Mouse (Mus musculus) cortical plate, adult 2 months (tissue): ENCODE measurements at regions not wholly inside any gene's neighbourhood (a gene's known extent, or its start where the extent isn't known, plus 50 kb on each side); places are given as distances from the start of the nearest gene placed in this dataset.

Source experiments
- H3K27ac ChIP-seq: fragments of 200-500 bp; 2 replicates; pipeline ENCODE4 v1.5.1; 2012; ENCODE audit warnings: low read length, control low read depth, inconsistent platforms; ENCODE audit not compliant: insufficient read depth
- H3K4me1 ChIP-seq: fragments of 200-500 bp; 2 replicates; pipeline ENCODE4 v1.6.1; 2011; ENCODE audit warnings: low read length; ENCODE audit not compliant: control insufficient read depth, insufficient read depth
- H3K4me3 ChIP-seq: fragments of 200-500 bp; 2 replicates; pipeline ENCODE4 v1.5.1; 2011; ENCODE audit warnings: mild to moderate bottlenecking, low read length, control low read depth; ENCODE audit not compliant: insufficient read depth
- CTCF ChIP-seq: fragments of 200-500 bp; IDR thresholded peaks from 2 replicates; pipeline ENCODE4 v1.5.1; 2011; ENCODE audit warnings: mild to moderate bottlenecking, control low read depth, low read length; ENCODE audit not compliant: insufficient read depth; ENCODE audit errors: extremely low read depth
- POLR2A ChIP-seq: fragments of 200-500 bp; IDR thresholded peaks from 2 replicates; pipeline ENCODE4 v1.6.1; 2011; ENCODE audit warnings: mild to moderate bottlenecking, low read length, control low read depth; ENCODE audit not compliant: insufficient read depth; ENCODE audit errors: extremely low read depth

DNA sequence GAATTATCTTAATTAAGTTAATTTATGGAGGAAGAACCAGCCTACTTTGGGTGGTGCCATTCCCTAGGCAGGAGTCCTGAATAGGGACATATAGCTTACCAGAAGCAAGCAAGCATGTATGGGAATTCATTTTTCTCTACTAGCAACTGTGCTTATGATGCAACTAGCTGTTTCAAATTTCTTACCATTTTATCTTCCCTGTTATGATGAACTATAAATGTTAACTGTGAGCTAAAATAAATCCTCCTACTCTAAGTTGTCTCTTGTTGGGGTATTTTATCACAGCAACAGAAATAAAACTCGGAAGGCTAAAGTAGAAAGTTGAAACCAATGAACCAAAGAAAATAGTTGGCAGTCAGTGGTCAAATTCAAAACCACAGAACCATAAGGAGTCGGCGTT, 373.5 kb upstream of the Tnp1 start:
- H3K27ac ChIP-seq = no peak overlapping the region
- TF ChIP-seq POLR2A (no peak), CTCF (no peak)
- no peak overlapping the region for H3K4me3 ChIP-seq
- peaks cover 1% of the 10 kb centered on the region; the same call in 1 of the 2 replicates for H3K4me1 ChIP-seq

DNA sequence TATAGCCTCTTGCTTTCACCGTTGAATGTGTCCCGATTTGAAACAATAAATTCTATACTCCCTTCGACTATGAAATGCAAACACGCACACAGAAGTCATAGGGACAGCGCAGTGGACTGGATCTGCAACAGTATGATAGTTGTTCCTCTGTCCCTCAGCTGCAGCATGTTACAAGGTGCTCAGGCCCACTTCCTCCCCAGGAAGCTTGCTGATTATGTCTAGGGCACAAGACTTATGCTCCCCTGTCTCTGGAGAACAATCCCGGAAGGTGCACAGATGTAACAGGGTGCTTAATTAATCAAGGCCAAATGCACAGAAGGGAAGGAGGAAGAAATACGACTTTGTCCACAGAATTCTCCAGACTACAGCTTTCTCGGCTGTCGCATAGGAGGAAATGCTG, 365.9 kb upstream of the Tnp1 start:
- TF ChIP-seq CTCF = no peak
- no peak for TF ChIP-seq POLR2A
- H3K4me1 ChIP-seq = no peaks in the 10 kb centered on the region
- no peak overlapping the region for H3K4me3 ChIP-seq
- no peak overlapping the region for H3K27ac ChIP-seq

- TF ChIP-seq CTCF (no peak), POLR2A (no peak)
- H3K4me3 ChIP-seq = no peak overlapping the region
- no peaks in the 10 kb centered on the region for H3K4me1 ChIP-seq
- H3K27ac ChIP-seq = no peak overlapping the region
Measured at GRCm38 (mm10) chr1:73374531-73375375, 359.0 kb upstream of the Tnp1 start.

GRCm38 (mm10) chr1:73368222-73368621, 352.5 kb upstream of the Tnp1 start:
- Histone ChIP-seq H3K4me3 (no peak overlapping the region), H3K4me1 (no peaks in the 10 kb centered on the region; the same call in 1 of the 2 replicates), H3K27ac (no peak overlapping the region)
- TF ChIP-seq CTCF = no peak
- TF ChIP-seq POLR2A = no peak

- no peak overlapping the region for H3K27ac ChIP-seq
- no peak for TF ChIP-seq POLR2A
- no peak for TF ChIP-seq CTCF
- no peaks in the 10 kb centered on the region; the same call in 1 of the 2 replicates for H3K4me1 ChIP-seq
- H3K4me3 ChIP-seq = no peak overlapping the region
Measured at GRCm38 (mm10) chr1:73365842-73366241, 350.1 kb upstream of the Tnp1 start.

- no peak overlapping the region for H3K27ac ChIP-seq
- H3K4me1 ChIP-seq = no peaks in the 10 kb centered on the region; the same call in 1 of the 2 replicates
- TF ChIP-seq CTCF (no peak), POLR2A (no peak)
- H3K4me3 ChIP-seq = no peak overlapping the region
Measured at GRCm38 (mm10) chr1:73364300-73364683, 348.6 kb upstream of the Tnp1 start.

GRCm38 (mm10) chr1:73363549-73364299, 348.0 kb upstream of the Tnp1 start:
- Histone ChIP-seq H3K27ac (no peak overlapping the region), H3K4me1 (no peaks in the 10 kb centered on the region; the same call in 1 of the 2 replicates), H3K4me3 (no peak overlapping the region)
- TF ChIP-seq POLR2A = no peak
- TF ChIP-seq CTCF = no peak

- Histone ChIP-seq H3K27ac (no peak overlapping the region), H3K4me1 (no peaks in the 10 kb centered on the region; the same call in 1 of the 2 replicates), H3K4me3 (no peak overlapping the region)
- TF ChIP-seq POLR2A = no peak
- TF ChIP-seq CTCF = no peak
Measured at GRCm38 (mm10) chr1:73362122-73362521, 346.4 kb upstream of the Tnp1 start.

DNA sequence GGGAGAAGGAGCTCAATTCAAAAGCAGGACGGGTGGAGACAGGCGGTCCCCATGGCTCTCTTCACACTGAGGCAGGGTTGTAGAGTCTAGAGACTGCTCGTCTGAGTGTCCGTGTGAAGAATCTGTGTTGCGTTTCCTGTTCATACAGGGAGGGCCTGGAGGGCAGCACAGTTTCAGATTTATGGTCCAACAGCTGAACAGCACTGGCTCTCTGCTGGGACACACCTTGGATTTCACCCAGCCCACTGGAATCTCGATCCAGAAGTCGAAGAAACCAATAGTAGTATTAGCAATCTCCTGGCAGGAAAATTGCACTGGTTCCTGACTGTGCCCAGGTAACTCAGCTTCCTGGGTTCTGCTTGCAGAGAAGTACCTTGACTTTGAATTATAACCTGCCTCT, 345.6 kb upstream of the Tnp1 start:
- TF ChIP-seq POLR2A = no peak
- no peak for TF ChIP-seq CTCF
- Histone ChIP-seq H3K27ac (no peak overlapping the region), H3K4me3 (no peak overlapping the region), H3K4me1 (no peaks in the 10 kb centered on the region; the same call in 1 of the 2 replicates)

DNA sequence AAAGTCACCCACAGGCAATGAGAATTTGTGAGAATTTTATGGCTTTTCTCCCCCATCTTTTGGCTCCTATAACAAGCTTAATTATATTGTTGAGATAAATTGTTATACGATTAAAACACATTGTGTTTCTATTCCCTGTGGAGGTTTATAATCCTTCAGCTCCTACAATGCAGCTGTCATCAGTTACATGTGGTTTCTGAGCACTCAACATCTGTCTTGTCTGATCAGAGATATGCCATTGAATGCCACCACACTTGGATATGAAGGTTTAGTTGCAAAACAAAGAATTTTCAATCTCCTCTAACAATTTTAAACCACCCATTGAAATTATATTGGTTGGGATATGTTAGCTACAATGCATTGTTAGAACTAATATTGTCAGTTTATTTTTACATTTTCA, 338.7 kb upstream of the Tnp1 start:
- Histone ChIP-seq H3K27ac (no peak overlapping the region), H3K4me1 (no peaks in the 10 kb centered on the region), H3K4me3 (no peak overlapping the region)
- TF ChIP-seq POLR2A = no peak
- TF ChIP-seq CTCF = no peak
